Mouse (Mus musculus): ENCODE measurements at regions not wholly inside any gene's neighbourhood (a gene's known extent, or its start where the extent isn't known, plus 50 kb on each side); places are given as distances from the start of the nearest gene placed in this dataset.

DNA sequence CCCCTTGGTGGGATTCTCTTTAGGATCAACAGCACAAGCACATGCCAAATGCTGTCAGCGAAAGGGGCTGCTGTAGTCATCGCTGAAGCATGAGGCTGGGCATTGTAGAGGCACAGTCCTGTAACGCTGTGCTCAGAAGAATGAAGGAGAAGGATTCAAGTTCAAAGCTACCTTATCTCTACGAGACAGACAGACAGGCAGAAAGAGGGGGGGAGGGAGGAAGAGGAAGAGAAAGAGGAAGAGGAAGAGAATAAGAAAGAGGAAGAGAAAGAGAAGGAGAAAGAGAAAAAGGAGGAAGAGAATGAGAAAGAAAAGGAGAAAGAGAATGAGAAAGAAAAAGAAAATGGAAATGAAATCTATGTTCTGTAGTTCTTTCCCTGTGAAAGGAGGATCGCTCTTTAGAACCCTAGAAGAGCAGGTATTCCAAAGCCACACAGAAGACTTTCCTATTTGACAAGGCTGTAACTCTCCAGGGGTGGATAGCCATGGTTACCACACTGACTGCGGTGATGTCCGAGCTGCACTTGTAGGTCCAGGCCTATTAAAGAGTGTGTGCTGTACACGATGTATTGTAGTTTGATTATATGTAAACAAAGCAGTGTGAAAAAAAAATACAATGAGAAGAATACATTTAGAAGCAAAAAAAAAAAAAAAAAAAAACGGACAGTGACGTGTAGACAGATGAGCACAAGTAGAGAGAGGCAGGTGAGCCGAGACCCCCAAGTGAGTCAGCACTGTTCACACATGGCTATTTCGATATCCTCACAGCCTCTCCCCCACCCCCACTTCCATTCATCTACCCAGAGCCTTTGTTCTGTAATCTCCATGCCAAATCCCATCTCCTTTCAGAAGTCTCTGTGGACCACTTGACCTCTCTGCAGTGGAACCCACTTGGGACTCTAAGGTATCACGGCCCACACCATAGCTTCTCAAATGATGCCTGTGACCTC lies 165.2 kb downstream of the Chic2 start:
- DNase-seq (ENCODE audit: low read depth, low spot score): no peak
- no peak overlapping the region for H3K4me3 ChIP-seq (ENCODE audit: insufficient read depth in 1 of 2, low read depth in 1 of 2, low read length in 2 of 2, poor library complexity in 1 of 2, severe bottlenecking in 1 of 2)
- H3K27ac ChIP-seq (ENCODE audit: insufficient read depth, low read depth, low read length, poor library complexity, severe bottlenecking): no peak overlapping the region
- TF ChIP-seq ZNF384 (IDR thresholded peaks at IDR 0.05; ENCODE audit: low read depth, low read length): no peak
- TF ChIP-seq ZC3H11A (IDR thresholded peaks at IDR 0.05; ENCODE audit: borderline replicate concordance, low read depth, low read length): no peak
- TF ChIP-seq HCFC1 (IDR thresholded peaks at IDR 0.05; ENCODE audit: borderline replicate concordance, insufficient read depth, low read length): no peak
- TF ChIP-seq CHD2 (IDR thresholded peaks at IDR 0.05; ENCODE audit: low read depth, low read length): no peak
- TF ChIP-seq MAFK (IDR thresholded peaks at IDR 0.05; ENCODE audit: insufficient read depth, low read depth, low read length): no peak
- 0 out of 4 replicates have a peak, but pooled peaks cover 0 to 2% of the 10 kb centered on the region in 2 experiments for H3K4me1 ChIP-seq (ENCODE audit: control insufficient read depth in 2 of 2, insufficient read depth in 2 of 2, low read length in 2 of 2, poor library complexity in 1 of 2)
- in situ Hi-C loops (cut with MboI; ENCODE audit: low sequenced_read_pairs in 2 of 2, unreplicated experiment in 2 of 2): no loop called here
- H3K9me3 ChIP-seq (ENCODE audit: control insufficient read depth, insufficient read depth, low read depth, low read length): no peaks in the 10 kb centered on the region
- H3K9ac ChIP-seq (ENCODE audit: insufficient read depth, low read depth, low read length, poor library complexity, severe bottlenecking): no peak overlapping the region
- H3K36me3 ChIP-seq (ENCODE audit: control insufficient read depth, insufficient read depth, low read length, poor library complexity, severe bottlenecking): no peaks in the 10 kb centered on the region

DNA sequence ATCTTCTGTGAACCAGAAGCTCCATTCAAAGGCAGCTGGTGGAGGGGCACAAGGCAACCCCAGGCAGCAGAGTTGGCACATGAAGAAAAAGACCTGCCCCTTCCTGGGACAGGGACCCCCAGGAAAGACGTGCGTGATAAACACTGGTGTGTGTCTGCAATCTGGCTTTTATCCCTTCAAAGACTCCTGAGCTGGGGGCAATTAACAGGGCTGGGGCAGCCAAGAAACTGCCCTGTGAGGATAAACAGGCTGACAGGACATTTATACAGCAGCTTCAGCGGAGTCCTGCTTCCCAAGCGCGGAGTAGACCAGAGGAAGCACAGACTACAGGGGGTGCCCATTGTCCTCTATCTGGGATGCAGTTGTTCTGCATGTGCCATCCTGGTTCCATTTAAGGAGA lies 167.0 kb downstream of the Chic2 start:
- Histone ChIP-seq H3K4me1 (ENCODE audit: control insufficient read depth in 2 of 2, insufficient read depth in 2 of 2, low read length in 2 of 2, poor library complexity in 1 of 2) (0 out of 4 replicates have a peak, but pooled peaks cover 0 to 2% of the 10 kb centered on the region in 2 experiments), H3K4me3 (ENCODE audit: insufficient read depth in 1 of 2, low read depth in 1 of 2, low read length in 2 of 2, poor library complexity in 1 of 2, severe bottlenecking in 1 of 2) (no peak overlapping the region), H3K9me3 (ENCODE audit: control insufficient read depth, insufficient read depth, low read depth, low read length) (no peaks in the 10 kb centered on the region), H3K36me3 (ENCODE audit: control insufficient read depth, insufficient read depth, low read length, poor library complexity, severe bottlenecking) (no peaks in the 10 kb centered on the region), H3K27ac (ENCODE audit: insufficient read depth, low read depth, low read length, poor library complexity, severe bottlenecking) (no peak overlapping the region), H3K9ac (ENCODE audit: insufficient read depth, low read depth, low read length, poor library complexity, severe bottlenecking) (no peak overlapping the region)
- no peak for DNase-seq (ENCODE audit: low read depth, low spot score)
- in situ Hi-C loops (cut with MboI; ENCODE audit: low sequenced_read_pairs in 2 of 2, unreplicated experiment in 2 of 2): no loop called here
- no peak for TF ChIP-seq HCFC1 (IDR thresholded peaks at IDR 0.05; ENCODE audit: borderline replicate concordance, insufficient read depth, low read length)
- no peak for TF ChIP-seq ZNF384 (IDR thresholded peaks at IDR 0.05; ENCODE audit: low read depth, low read length)
- no peak for TF ChIP-seq CHD2 (IDR thresholded peaks at IDR 0.05; ENCODE audit: low read depth, low read length)

DNA sequence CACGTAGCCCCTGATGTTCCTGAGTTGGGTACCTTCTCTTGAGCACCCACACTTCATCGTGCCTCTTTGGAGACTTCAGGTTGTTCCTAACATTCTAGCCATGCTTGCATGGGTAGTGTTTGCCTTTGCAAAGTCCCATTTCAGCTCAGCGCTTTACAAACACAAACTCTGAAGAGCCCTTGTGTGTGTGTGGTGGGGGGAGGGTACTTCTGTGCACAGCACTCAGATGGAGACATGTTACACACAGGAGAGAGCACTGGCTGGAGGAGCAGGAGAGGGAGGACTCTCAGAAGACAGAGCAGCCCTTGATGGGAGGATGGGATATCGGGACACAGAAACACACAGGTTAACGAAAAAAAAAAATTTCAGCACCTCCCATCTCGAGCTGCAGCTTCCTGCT lies 167.4 kb downstream of the Chic2 start:
- H3K4me3 ChIP-seq (ENCODE audit: insufficient read depth in 1 of 2, low read depth in 1 of 2, low read length in 2 of 2, poor library complexity in 1 of 2, severe bottlenecking in 1 of 2): no peak overlapping the region
- no peak overlapping the region for H3K9ac ChIP-seq (ENCODE audit: insufficient read depth, low read depth, low read length, poor library complexity, severe bottlenecking)
- H3K27ac ChIP-seq (ENCODE audit: insufficient read depth, low read depth, low read length, poor library complexity, severe bottlenecking): no peak overlapping the region
- 0 out of 4 replicates have a peak, but pooled peaks cover 0 to 2% of the 10 kb centered on the region in 2 experiments for H3K4me1 ChIP-seq (ENCODE audit: control insufficient read depth in 2 of 2, insufficient read depth in 2 of 2, low read length in 2 of 2, poor library complexity in 1 of 2)
- no peaks in the 10 kb centered on the region for H3K36me3 ChIP-seq (ENCODE audit: control insufficient read depth, insufficient read depth, low read length, poor library complexity, severe bottlenecking)
- DNase-seq (ENCODE audit: low read depth, low spot score): no peak
- in situ Hi-C loops (cut with MboI; ENCODE audit: low sequenced_read_pairs in 2 of 2, unreplicated experiment in 2 of 2): no loop called here
- no peaks in the 10 kb centered on the region for H3K9me3 ChIP-seq (ENCODE audit: control insufficient read depth, insufficient read depth, low read depth, low read length)
- no peak for TF ChIP-seq ZNF384 (IDR thresholded peaks at IDR 0.05; ENCODE audit: low read depth, low read length)
- TF ChIP-seq HCFC1 (IDR thresholded peaks at IDR 0.05; ENCODE audit: borderline replicate concordance, insufficient read depth, low read length): no peak
- no peak for TF ChIP-seq CHD2 (IDR thresholded peaks at IDR 0.05; ENCODE audit: low read depth, low read length)
- no peak for TF ChIP-seq ZC3H11A (IDR thresholded peaks at IDR 0.05; ENCODE audit: borderline replicate concordance, low read depth, low read length)
- TF ChIP-seq MAFK (IDR thresholded peaks at IDR 0.05; ENCODE audit: insufficient read depth, low read depth, low read length): no peak

DNA sequence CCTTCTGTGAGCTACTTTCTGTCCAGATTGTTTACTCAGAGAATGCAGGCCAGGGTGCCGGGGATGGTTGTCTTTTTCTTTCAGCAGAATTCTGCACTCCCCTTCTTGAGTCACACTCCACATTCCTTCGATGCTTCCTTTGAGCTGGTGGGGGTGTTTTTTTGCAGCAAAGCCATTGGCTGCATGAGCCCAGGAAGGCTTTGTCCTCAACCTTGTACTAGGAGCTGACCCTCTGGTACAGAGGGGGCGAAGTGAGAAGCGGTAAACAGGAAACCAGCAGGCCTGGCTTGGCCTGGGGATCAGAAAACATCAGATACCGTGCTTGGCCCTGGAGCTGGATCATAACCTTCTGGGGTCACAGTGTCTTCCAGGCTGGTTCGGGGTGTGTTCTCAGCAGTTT lies 169.9 kb downstream of the Chic2 start:
- no peak for DNase-seq (ENCODE audit: low read depth, low spot score)
- TF ChIP-seq HCFC1 (IDR thresholded peaks at IDR 0.05; ENCODE audit: borderline replicate concordance, insufficient read depth, low read length) (no peak), CHD2 (IDR thresholded peaks at IDR 0.05; ENCODE audit: low read depth, low read length) (no peak), ZNF384 (IDR thresholded peaks at IDR 0.05; ENCODE audit: low read depth, low read length) (no peak), ZC3H11A (IDR thresholded peaks at IDR 0.05; ENCODE audit: borderline replicate concordance, low read depth, low read length) (no peak), MAFK (IDR thresholded peaks at IDR 0.05; ENCODE audit: insufficient read depth, low read depth, low read length) (no peak)
- H3K9ac ChIP-seq (ENCODE audit: insufficient read depth, low read depth, low read length, poor library complexity, severe bottlenecking): no peak overlapping the region
- H3K36me3 ChIP-seq (ENCODE audit: control insufficient read depth, insufficient read depth, low read length, poor library complexity, severe bottlenecking): no peaks in the 10 kb centered on the region
- in situ Hi-C loops (cut with MboI; ENCODE audit: low sequenced_read_pairs in 2 of 2, unreplicated experiment in 2 of 2): no loop called here
- no peak overlapping the region for H3K27ac ChIP-seq (ENCODE audit: insufficient read depth, low read depth, low read length, poor library complexity, severe bottlenecking)
- no peaks in the 10 kb centered on the region for H3K9me3 ChIP-seq (ENCODE audit: control insufficient read depth, insufficient read depth, low read depth, low read length)
- H3K4me3 ChIP-seq (ENCODE audit: insufficient read depth in 1 of 2, low read depth in 1 of 2, low read length in 2 of 2, poor library complexity in 1 of 2, severe bottlenecking in 1 of 2): no peak overlapping the region
- H3K4me1 ChIP-seq (ENCODE audit: control insufficient read depth in 2 of 2, insufficient read depth in 2 of 2, low read length in 2 of 2, poor library complexity in 1 of 2): 0 out of 4 replicates have a peak, but pooled peaks cover 0 to 2% of the 10 kb centered on the region in 2 experiments
